Mouse (Mus musculus) intestine, embryonic 14.5 days (tissue): ENCODE results near the gene Tekt1. TPM values are rescaled to one million over a fixed set of nuclear protein-coding genes. Genes with fewer than 3 reads are reported as not detected.

ENCODE experiments used
- microRNA-seq: library from miRNA; unstranded; fragments of <30 nt; microRNA quantifications from one replicate; pipeline ENCODE4, GENCODE M21; 2016
- polyA plus RNA-seq: library from polyadenylated mRNA; unstranded; fragments of >200 nt; fragmentation: Nextera tagmentation; extraction: Ambion mirVana; gene quantifications from 2 replicates; pipeline ENCODE4 v1.2.1, GENCODE M21; 2014

Tekt1 gene
- polyA plus RNA-seq, 1 experiment from 2014 or later, result 0.58 TPM

Small RNAs within 50 kb of the gene (microRNA-seq; reads per million reads assigned to microRNA genes)
- gene Mir6338, result not detected

Other genes starting within 250 kb of the Tekt1 start
- 1.4 TPM in 2 replicates for gene Pitpnm3, start 226.7 kb downstream of the Tekt1 start, polyA plus RNA-seq
- gene Gm43951, start 155.6 kb downstream of the Tekt1 start, polyA plus RNA-seq, result 0.08 and 0.09 TPM in 2 replicates
- 11.0 and 13.9 TPM in 2 replicates for gene 4933427D14Rik, start 155.0 kb downstream of the Tekt1 start, polyA plus RNA-seq
- 256 and 268 TPM in 2 replicates for gene Txndc17, start 154.9 kb downstream of the Tekt1 start, polyA plus RNA-seq
- gene Med31, start 146.8 kb downstream of the Tekt1 start, polyA plus RNA-seq, result 37.3 and 38.0 TPM in 2 replicates
- gene Slc13a5, start 95.2 kb downstream of the Tekt1 start, polyA plus RNA-seq, result 0.24 and 0.47 TPM in 2 replicates
- 3.0 and 3.4 TPM in 2 replicates for gene Xaf1, start 60.8 kb downstream of the Tekt1 start, polyA plus RNA-seq
- gene Fbxo39, start 48.0 kb downstream of the Tekt1 start, polyA plus RNA-seq, result not detected in 2 replicates
- gene Smtnl2, start 49.3 kb upstream of the Tekt1 start, polyA plus RNA-seq, result 26.2 and 34.5 TPM in 2 replicates
- gene Ggt6, start 73.1 kb upstream of the Tekt1 start, polyA plus RNA-seq, result 6.7 and 7.0 TPM in 2 replicates
- 173 and 184 TPM in 2 replicates for gene Mybbp1a, start 78.9 kb upstream of the Tekt1 start, polyA plus RNA-seq
- gene Spns2, start 127.5 kb upstream of the Tekt1 start, polyA plus RNA-seq, result 2.2 and 4.3 TPM in 2 replicates
- 0.15 and 0.30 TPM in 2 replicates for gene Spns3, start 188.1 kb upstream of the Tekt1 start, polyA plus RNA-seq
- 62.9 and 66.9 TPM in 2 replicates for gene Ube2g1, start 244.8 kb upstream of the Tekt1 start, polyA plus RNA-seq